Mouse (Mus musculus) testis, adult 2 months (tissue): ENCODE measurements at regions not wholly inside any gene's neighbourhood (a gene's known extent, or its start where the extent isn't known, plus 50 kb on each side); places are given as distances from the start of the nearest gene placed in this dataset.

Source experiments
- H3K27ac ChIP-seq: fragments of 200-500 bp; 2 replicates; pipeline ENCODE4 v1.5.1; 2012; ENCODE audit warnings: low read depth, low read length; ENCODE audit not compliant: control insufficient read depth, insufficient read depth
- H3K27me3 ChIP-seq: fragments of 200-500 bp; 2 replicates; pipeline ENCODE4 v1.6.1; 2012; ENCODE audit warnings: mild to moderate bottlenecking, low read length, moderate library complexity; ENCODE audit not compliant: control insufficient read depth, insufficient read depth
- H3K36me3 ChIP-seq: fragments of 200-500 bp; 2 replicates; pipeline ENCODE4 v1.6.1; 2012; ENCODE audit warnings: mild to moderate bottlenecking, low read length; ENCODE audit not compliant: control insufficient read depth, insufficient read depth
- H3K4me1 ChIP-seq: fragments of 200-500 bp; 2 replicates; pipeline ENCODE4 v1.6.1; 2012; ENCODE audit warnings: low read length; ENCODE audit not compliant: control insufficient read depth, insufficient read depth
- H3K4me3 ChIP-seq: fragments of 200-500 bp; 2 replicates; pipeline ENCODE4 v1.5.1; 2012; ENCODE audit warnings: low read depth, mild to moderate bottlenecking, low read length, moderate library complexity, mixed read lengths; ENCODE audit not compliant: control insufficient read depth
- CTCF ChIP-seq: fragments of 200-500 bp; IDR thresholded peaks from 2 replicates; pipeline ENCODE4 v1.5.1; 2012; ENCODE audit warnings: low read depth, mild to moderate bottlenecking, inconsistent platforms, low read length, moderate library complexity; ENCODE audit not compliant: control insufficient read depth, insufficient read depth, insufficient replicate concordance
- POLR2A ChIP-seq: fragments of 200-500 bp; IDR thresholded peaks from 2 replicates; pipeline ENCODE4 v1.6.1; 2012; ENCODE audit warnings: low read depth, mild to moderate bottlenecking, inconsistent platforms, low read length, moderate library complexity; ENCODE audit not compliant: control insufficient read depth

- Histone ChIP-seq H3K36me3 (no peaks in the 10 kb centered on the region), H3K27me3 (no peaks in the 10 kb centered on the region), H3K27ac (no peak overlapping the region), H3K4me3 (no peak overlapping the region), H3K4me1 (no peaks in the 10 kb centered on the region)
- no peak for TF ChIP-seq CTCF
- no peak for TF ChIP-seq POLR2A
Measured at GRCm38 (mm10) chr3:140792943-140793342, 419.2 kb downstream of the Pdha2 start.

DNA sequence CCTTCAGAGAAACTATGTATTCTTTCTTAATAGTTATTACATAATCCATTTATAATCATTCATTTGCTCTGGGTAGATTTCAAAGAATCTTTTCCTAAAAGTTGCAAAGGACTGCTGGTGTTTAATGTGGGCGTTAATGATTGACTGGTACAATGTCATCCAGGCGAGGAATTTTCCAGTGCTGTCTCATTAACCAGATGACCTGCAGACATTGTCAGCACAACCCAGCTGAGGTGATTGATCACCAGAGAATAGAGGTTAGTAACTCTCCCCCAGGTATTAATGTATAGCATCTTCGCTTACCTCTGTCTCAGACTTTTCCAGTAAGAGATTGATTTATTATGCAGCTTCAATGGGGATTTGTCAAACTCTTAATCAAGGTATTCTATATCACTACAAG lies 426.5 kb downstream of the Pdha2 start:
- TF ChIP-seq POLR2A (no peak), CTCF (no peak)

DNA sequence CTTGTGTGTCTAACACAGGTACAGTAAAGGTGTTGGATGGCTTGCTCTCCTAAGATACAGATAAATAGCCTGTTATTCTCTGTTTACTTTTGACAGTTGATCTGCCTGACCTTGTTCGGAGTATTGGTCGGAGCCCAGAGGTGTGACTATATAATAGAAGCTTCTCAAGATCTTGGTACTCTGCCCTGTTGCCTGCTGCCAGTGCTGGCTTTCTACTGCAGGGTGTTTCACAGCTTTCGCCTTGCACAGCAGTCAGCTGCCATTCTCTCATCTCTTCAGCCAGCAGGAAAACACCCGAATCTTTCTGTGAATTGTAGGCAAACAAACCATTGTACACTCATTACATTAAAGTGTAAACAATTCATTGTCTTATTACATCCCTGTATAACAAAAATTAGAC lies 452.1 kb downstream of the Pdha2 start:
- Histone ChIP-seq H3K27ac (no peak overlapping the region), H3K4me1 (no peaks in the 10 kb centered on the region), H3K36me3 (no peaks in the 10 kb centered on the region), H3K27me3 (no peaks in the 10 kb centered on the region), H3K4me3 (no peak overlapping the region)
- TF ChIP-seq POLR2A = no peak
- no peak for TF ChIP-seq CTCF

More for the DNA sequence above, 426.5 kb downstream of the Pdha2 start:
- Histone ChIP-seq H3K4me1 (no peaks in the 10 kb centered on the region), H3K27me3 (no peaks in the 10 kb centered on the region), H3K36me3 (no peaks in the 10 kb centered on the region), H3K27ac (no peak overlapping the region), H3K4me3 (no peak overlapping the region)

GRCm38 (mm10) chr3:140744501-140744900 lies 467.7 kb downstream of the Pdha2 start:
- H3K36me3 ChIP-seq = no peaks in the 10 kb centered on the region
- no peak for TF ChIP-seq POLR2A
- TF ChIP-seq CTCF = no peak
- no peaks in the 10 kb centered on the region for H3K27me3 ChIP-seq
- no peaks in the 10 kb centered on the region for H3K4me1 ChIP-seq
- no peak overlapping the region for H3K4me3 ChIP-seq
- no peak overlapping the region for H3K27ac ChIP-seq

DNA sequence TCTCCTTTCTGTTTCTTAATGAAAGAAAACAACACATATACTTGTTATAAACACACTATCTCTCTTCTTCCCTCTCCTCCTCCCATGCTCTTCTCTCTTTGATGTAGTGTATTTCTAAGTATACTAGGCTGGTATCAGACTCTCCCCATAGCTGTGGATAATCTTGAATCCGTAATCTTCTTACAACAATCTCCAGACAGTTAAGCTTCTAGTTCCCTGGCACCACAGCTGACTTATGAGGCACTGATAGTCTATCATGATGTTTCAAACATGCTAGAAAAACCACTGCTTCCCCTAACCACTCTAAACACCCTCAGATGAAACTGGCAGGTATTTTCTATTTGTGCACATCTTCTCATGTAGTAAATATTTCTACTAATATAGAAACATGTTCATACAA lies 471.7 kb downstream of the Pdha2 start:
- Histone ChIP-seq H3K4me3 (no peak overlapping the region), H3K36me3 (no peaks in the 10 kb centered on the region), H3K27me3 (no peaks in the 10 kb centered on the region), H3K4me1 (no peaks in the 10 kb centered on the region), H3K27ac (no peak overlapping the region)
- no peak for TF ChIP-seq POLR2A
- no peak for TF ChIP-seq CTCF

GRCm38 (mm10) chr3:140738654-140739369 lies 473.3 kb downstream of the Pdha2 start:
- no peaks in the 10 kb centered on the region for H3K36me3 ChIP-seq
- no peak overlapping the region for H3K27ac ChIP-seq
- no peaks in the 10 kb centered on the region for H3K27me3 ChIP-seq
- no peak overlapping the region for H3K4me3 ChIP-seq
- H3K4me1 ChIP-seq = no peaks in the 10 kb centered on the region
- TF ChIP-seq CTCF = no peak
- TF ChIP-seq POLR2A = no peak

- Histone ChIP-seq H3K27ac (no peak overlapping the region), H3K27me3 (no peaks in the 10 kb centered on the region)
- TF ChIP-seq POLR2A (no peak), CTCF (no peak)
Measured at GRCm38 (mm10) chr3:140716896-140717295, 495.3 kb downstream of the Pdha2 start.

More at GRCm38 (mm10) chr3:140716896-140717295, 495.3 kb downstream of the Pdha2 start:
- Histone ChIP-seq H3K4me1 (no peaks in the 10 kb centered on the region), H3K36me3 (no peaks in the 10 kb centered on the region), H3K4me3 (no peak overlapping the region)
